17 mouse cellular contexts compared by ENCODE assay signal in genomic region chr5:111225306-111225705, GRCm38 (mm10).
DNase-seq lines count a peak whose midpoint lies in the region; ATAC-seq and TF ChIP-seq lines count a peak whose summit lies in the region.
"Had no signal": no experiment of that assay in that cellular context is flagged by ENCODE, and none has a peak within 500 bp of the region (broad histone marks: within the 10 kb centered on the region; RNA-seq: fewer than 3 reads in every experiment).

No protein-coding gene starts in this region.

- H3K4me1 ChIP-seq in forebrain, embryonic 10.5 days = peaks cover 77% of the 10 kb centered on the region
- peaks cover 54% of the 10 kb centered on the region for H3K4me1 ChIP-seq in forebrain, embryonic 13.5 days
- peaks cover 27% of the 10 kb centered on the region for H3K4me1 ChIP-seq in heart, postnatal 0 days (ENCODE audit: control insufficient read depth, insufficient read depth)
- H3K4me1 ChIP-seq in embryonic facial prominence, embryonic 13.5 days = peaks cover 46% of the 10 kb centered on the region
- H3K4me1 ChIP-seq in limb, embryonic 15.5 days = peaks cover 45% of the 10 kb centered on the region
- H3K4me1 ChIP-seq: liver, embryonic 15.5 days had no signal

- H3K4me3 ChIP-seq in forebrain, embryonic 10.5 days = no peak overlapping the region
- no peak overlapping the region for H3K4me3 ChIP-seq in forebrain, embryonic 13.5 days
- H3K4me3 ChIP-seq in heart, postnatal 0 days (ENCODE audit: low read depth, low read length) = no peak overlapping the region
- H3K4me3 ChIP-seq in embryonic facial prominence, embryonic 13.5 days = no peak overlapping the region
- H3K4me3 ChIP-seq in limb, embryonic 15.5 days = no peak overlapping the region
- H3K4me3 ChIP-seq: intestine, embryonic 15.5 days; liver, embryonic 15.5 days had no signal

- peaks cover 44% of the 10 kb centered on the region for H3K27me3 ChIP-seq in forebrain, embryonic 10.5 days (ENCODE audit: poor library complexity, severe bottlenecking)
- no peaks in the 10 kb centered on the region for H3K27me3 ChIP-seq in forebrain, embryonic 13.5 days
- no peaks in the 10 kb centered on the region for H3K27me3 ChIP-seq in heart, postnatal 0 days (ENCODE audit: control insufficient read depth, insufficient read depth, low read length)
- no peaks in the 10 kb centered on the region for H3K27me3 ChIP-seq in embryonic facial prominence, embryonic 13.5 days
- no peaks in the 10 kb centered on the region for H3K27me3 ChIP-seq in limb, embryonic 15.5 days
- H3K27me3 ChIP-seq: intestine, embryonic 15.5 days; liver, embryonic 15.5 days had no signal

- 0 out of 2 replicates have a peak, but pooled peaks cover 3% of the 10 kb centered on the region for H3K9me3 ChIP-seq in forebrain, embryonic 10.5 days
- H3K9me3 ChIP-seq in forebrain, embryonic 13.5 days (replicated peaks) = no peaks in the 10 kb centered on the region
- no peaks in the 10 kb centered on the region for H3K9me3 ChIP-seq in heart, postnatal 0 days (replicated peaks; ENCODE audit: control insufficient read depth, low read length)
- H3K9me3 ChIP-seq in embryonic facial prominence, embryonic 13.5 days = no peaks in the 10 kb centered on the region
- no peaks in the 10 kb centered on the region for H3K9me3 ChIP-seq in limb, embryonic 15.5 days
- H3K9me3 ChIP-seq: intestine, embryonic 15.5 days; liver, embryonic 15.5 days had no signal

- no peak for TF ChIP-seq EP300 in heart, postnatal 0 days (IDR thresholded peaks at IDR 0.05; ENCODE audit: low read depth)

- DNase-seq in forebrain, embryonic 10.5 days (ENCODE audit: extremely low spot score, low spot score) = no peak
- no peak for DNase-seq in heart, postnatal 0 days (ENCODE audit: low spot score)
- no peak for DNase-seq in heart, postnatal 4 days
- no peak for DNase-seq in urinary bladder, postnatal 10 days (ENCODE audit: low spot score)
- DNase-seq: adrenal gland, postnatal 36 days; cerebellum, postnatal 10 days; kidney, postnatal 14 days; layer of hippocampus, adult 9-11 months; right cerebral cortex, postnatal 25 days; thymus, adult 2 months had no signal

- peaks cover 38% of the 10 kb centered on the region for H3K36me3 ChIP-seq in forebrain, embryonic 10.5 days (replicated peaks)
- peaks cover 61% of the 10 kb centered on the region for H3K36me3 ChIP-seq in forebrain, embryonic 13.5 days (ENCODE audit: poor library complexity, severe bottlenecking)
- peaks cover 16% of the 10 kb centered on the region for H3K36me3 ChIP-seq in heart, postnatal 0 days (replicated peaks; ENCODE audit: control insufficient read depth, insufficient read depth, low read length)
- H3K36me3 ChIP-seq in embryonic facial prominence, embryonic 13.5 days = peaks cover 52% of the 10 kb centered on the region
- peaks cover 43% of the 10 kb centered on the region for H3K36me3 ChIP-seq in limb, embryonic 15.5 days
- H3K36me3 ChIP-seq: liver, embryonic 15.5 days had no signal

- WGBS in forebrain, embryonic 10.5 days = 90% methylated on average over 11 of the region's 11 CpGs
- WGBS in forebrain, embryonic 13.5 days = 87% methylated on average over 11 of the region's 11 CpGs
- 43% methylated on average over 11 of the region's 11 CpGs for WGBS in heart, postnatal 0 days
- 72% methylated on average over 11 of the region's 11 CpGs for WGBS in embryonic facial prominence, embryonic 13.5 days
- 50% methylated on average over 11 of the region's 11 CpGs for WGBS in limb, embryonic 15.5 days

- no peak overlapping the region for H3K9ac ChIP-seq in forebrain, embryonic 13.5 days
- H3K9ac ChIP-seq in heart, postnatal 0 days (replicated peaks; ENCODE audit: low read depth, low read length) = no peak overlapping the region
- H3K9ac ChIP-seq in embryonic facial prominence, embryonic 13.5 days = no peak overlapping the region
- no peak overlapping the region for H3K9ac ChIP-seq in limb, embryonic 15.5 days
- H3K9ac ChIP-seq: intestine, embryonic 15.5 days; liver, embryonic 15.5 days had no signal

- no peak overlapping the region for H3K4me2 ChIP-seq in forebrain, embryonic 13.5 days
- H3K4me2 ChIP-seq in heart, postnatal 0 days (ENCODE audit: low read depth, low read length) = no peak overlapping the region
- no peak overlapping the region for H3K4me2 ChIP-seq in embryonic facial prominence, embryonic 13.5 days
- no peak overlapping the region for H3K4me2 ChIP-seq in limb, embryonic 15.5 days
- H3K4me2 ChIP-seq: intestine, embryonic 15.5 days; liver, embryonic 15.5 days had no signal

- no peak for TF ChIP-seq CTCF in heart, postnatal 0 days (IDR thresholded peaks at IDR 0.05; ENCODE audit: low read depth)

- H3K27ac ChIP-seq in forebrain, embryonic 10.5 days = 0 out of 2 replicates have a peak overlapping the region, but pooled peaks have one; percentile 35
- H3K27ac ChIP-seq in forebrain, embryonic 13.5 days = no peak overlapping the region
- 0 out of 2 replicates have a peak overlapping the region, but pooled peaks have one; percentile 10 for H3K27ac ChIP-seq in heart, postnatal 0 days (ENCODE audit: low read depth)
- H3K27ac ChIP-seq in embryonic facial prominence, embryonic 13.5 days = peak overlapping the region; percentile 60; the same call in 1 of the 2 replicates
- 0 out of 2 replicates have a peak overlapping the region, but pooled peaks have one; percentile 27 for H3K27ac ChIP-seq in limb, embryonic 15.5 days
- H3K27ac ChIP-seq: intestine, embryonic 15.5 days; liver, embryonic 15.5 days had no signal

- no peak for ATAC-seq in forebrain, embryonic 13.5 days
- ATAC-seq in heart, postnatal 0 days (ENCODE audit: insufficient read depth, low read depth) = no peak
- ATAC-seq in embryonic facial prominence, embryonic 13.5 days (ENCODE audit: insufficient number of reproducible peaks, insufficient read depth, low FRiP score, low TSS enrichment, low read depth) = no peak
- no peak for ATAC-seq in limb, embryonic 15.5 days (ENCODE audit: insufficient number of reproducible peaks, low FRiP score, low TSS enrichment, low read depth)
- ATAC-seq in megakaryocyte, adult 5-6 weeks (ENCODE audit: poor library complexity, severe bottlenecking) = no peak
- ATAC-seq: activated CD4-positive, CD25-positive, alpha-beta regulatory T cell, adult 4 months; intestine, embryonic 15.5 days had no signal
